Mouse (Mus musculus) c-Kit-positive CD71-negative TER-119-negative erythroid progenitor cells, embryonic 14.5 days (primary cell): ENCODE data around the gene Zfp967.
"Not testable (repeated sequence)": the region's sequence is repeated elsewhere in the genome, so short reads cannot be mapped to it uniquely, and the experiment has no call there.

Source experiments
- DNase-seq: peaks from one replicate; pipeline ENCODE4 v3.0.0-alpha.2; 2013; ENCODE audit warnings: low read depth

The Zfp967 gene

GRCm38 (mm10) chr2:176520756-176521155 is at the start of gene Zfp967:
Gene Zfp967 (plus strand): TSS chr2:176521056.
- not testable (repeated sequence) for DNase-seq

DNA sequence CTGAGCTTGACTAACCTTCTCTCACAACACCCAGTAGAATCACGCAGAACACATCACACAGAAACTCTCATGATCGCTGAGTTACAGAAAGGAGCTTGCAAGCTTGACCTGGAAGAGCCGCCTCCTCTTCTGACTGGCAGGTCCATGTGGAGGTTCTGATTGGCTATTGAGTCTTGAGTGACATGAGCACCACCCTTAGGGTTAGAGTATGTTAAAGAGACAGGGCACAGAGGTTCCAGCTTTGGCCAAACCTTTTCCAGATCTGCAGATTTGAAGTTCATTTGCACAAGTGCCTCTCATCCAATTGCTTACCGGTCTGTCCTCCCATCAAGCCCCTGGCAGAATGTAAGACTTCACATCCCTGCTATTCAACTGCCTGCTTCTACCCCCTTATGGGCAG is 34.2 kb upstream of the Zfp967 start, which contains the start of gene Gm14434:
TSS of gene Gm14434 (minus strand) at position 101 of the 400 bp plus-strand sequence.
- DNase-seq, result not testable (repeated sequence)
